Mouse (Mus musculus): ENCODE measurements around the gene Tssk4. TPM values are rescaled to one million over a fixed set of nuclear protein-coding genes. Genes with fewer than 3 reads are reported as not detected.
A peak's percentile ranks its signal among the peaks of the same experiment; 100 is the strongest.

Gene Tssk4
- total RNA-seq, 2 experiments from 2014 or later = 0.96 to 1.6 TPM

DNA sequence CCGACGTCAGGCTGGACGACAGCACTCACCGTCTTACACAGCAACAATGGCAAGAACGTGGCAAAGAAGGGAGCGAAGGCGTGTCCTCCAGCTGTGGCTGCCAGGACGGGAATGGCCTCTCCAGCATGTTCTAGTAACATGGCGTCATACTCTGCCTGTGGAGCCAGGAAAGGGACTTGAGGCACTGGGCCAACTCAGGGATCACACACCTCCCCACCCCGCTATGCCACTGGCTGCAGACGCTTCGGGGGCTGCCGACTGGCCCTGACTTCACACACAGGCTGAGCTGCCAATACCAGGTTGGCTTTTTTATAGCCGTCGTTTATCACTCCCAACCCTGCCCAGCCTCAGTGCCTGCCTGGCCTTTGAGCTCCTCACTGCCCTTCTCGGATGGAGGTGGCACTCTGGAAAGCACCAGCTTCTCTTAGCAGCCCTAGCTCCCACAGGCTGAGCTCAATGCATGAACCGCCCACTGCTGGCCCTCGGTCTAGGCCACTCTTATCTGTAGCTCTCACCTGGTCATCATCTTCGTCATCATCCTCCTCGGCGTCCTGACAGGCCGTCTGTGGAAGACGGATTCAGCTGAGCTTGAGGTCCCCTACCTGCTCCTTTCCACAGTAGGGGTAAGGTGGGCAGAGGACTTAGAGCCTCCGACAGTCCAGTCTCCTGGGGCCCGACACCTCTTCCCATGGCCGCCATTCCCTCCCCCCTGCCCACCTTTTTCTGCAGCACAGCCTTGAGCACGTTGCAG, 21.7 kb upstream of the Tssk4 start:
- Histone ChIP-seq H3K4me3 (no peak overlapping the region), H3K27ac (no peak overlapping the region)
- no peak for TF ChIP-seq CTCF (conservative IDR thresholded peaks at IDR 0.05)
- no peak for DNase-seq (ENCODE audit: low spot score in 2 of 2)

DNA sequence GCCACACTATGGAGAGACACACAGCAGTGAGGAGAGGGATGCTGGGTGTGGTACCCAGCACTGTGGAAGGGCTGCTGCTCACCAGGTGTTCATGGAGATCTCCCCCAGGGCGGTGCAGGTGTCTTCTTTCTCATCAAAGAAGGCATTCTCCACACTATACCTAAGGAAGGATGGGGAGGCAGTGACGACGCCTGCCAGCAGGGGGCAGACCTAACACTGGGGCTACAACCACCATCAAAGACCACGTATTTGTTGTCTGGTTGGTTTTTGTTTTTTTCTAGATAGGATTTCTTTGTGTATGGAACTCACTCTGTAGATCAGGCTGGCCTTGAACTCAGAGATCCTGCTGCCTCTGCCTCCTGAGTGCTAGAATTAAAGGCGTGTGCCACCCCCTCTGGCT, 20.7 kb upstream of the Tssk4 start:
- no peak overlapping the region for H3K4me3 ChIP-seq
- peak in 1 of 2 experiments; percentile 31 for DNase-seq (ENCODE audit: low spot score in 2 of 2)
- H3K27ac ChIP-seq = no peak overlapping the region
- peak; percentile 91 for TF ChIP-seq CTCF (conservative IDR thresholded peaks at IDR 0.05)

DNA sequence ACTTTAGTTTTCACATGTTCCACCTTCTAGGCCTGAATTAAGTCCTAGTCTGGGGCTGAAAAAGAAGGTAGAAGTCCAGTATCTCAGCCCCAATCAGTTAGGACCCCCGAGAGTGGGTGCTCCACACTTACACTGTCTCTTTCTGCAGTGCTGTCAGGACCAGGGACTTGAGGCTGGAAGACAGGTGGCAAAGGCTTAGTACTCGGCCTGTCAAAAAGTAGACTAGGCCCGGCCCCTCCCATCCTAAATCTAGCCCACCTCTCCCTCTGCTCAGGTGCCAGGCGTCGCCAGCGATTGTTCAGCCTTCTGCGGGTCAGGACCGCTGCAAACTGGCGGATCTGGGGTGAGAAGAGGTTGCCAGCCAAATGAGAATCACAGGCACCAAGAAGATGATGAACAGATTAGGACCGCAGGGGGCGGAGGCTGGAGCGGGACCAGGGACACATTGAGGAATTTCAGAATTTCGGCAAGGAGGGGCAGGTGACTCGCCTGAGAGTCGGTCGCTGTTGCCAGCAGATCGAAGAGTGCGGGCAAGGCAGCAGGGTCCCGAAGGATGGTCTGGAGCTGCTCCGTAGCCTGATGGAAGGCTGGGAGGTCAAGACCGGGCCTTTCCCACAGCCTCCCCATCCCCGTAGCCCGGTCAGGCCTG, 15.0 kb upstream of the Tssk4 start:
- Histone ChIP-seq H3K27ac (peak overlapping the region; percentile 88), H3K4me3 (peak overlapping the region; percentile 80)
- TF ChIP-seq CTCF (conservative IDR thresholded peaks at IDR 0.05) = no peak; the same call in 1 of the 2 replicates
- DNase-seq (ENCODE audit: low spot score in 2 of 2) = peak in 1 of 2 experiments; percentile 35

DNA sequence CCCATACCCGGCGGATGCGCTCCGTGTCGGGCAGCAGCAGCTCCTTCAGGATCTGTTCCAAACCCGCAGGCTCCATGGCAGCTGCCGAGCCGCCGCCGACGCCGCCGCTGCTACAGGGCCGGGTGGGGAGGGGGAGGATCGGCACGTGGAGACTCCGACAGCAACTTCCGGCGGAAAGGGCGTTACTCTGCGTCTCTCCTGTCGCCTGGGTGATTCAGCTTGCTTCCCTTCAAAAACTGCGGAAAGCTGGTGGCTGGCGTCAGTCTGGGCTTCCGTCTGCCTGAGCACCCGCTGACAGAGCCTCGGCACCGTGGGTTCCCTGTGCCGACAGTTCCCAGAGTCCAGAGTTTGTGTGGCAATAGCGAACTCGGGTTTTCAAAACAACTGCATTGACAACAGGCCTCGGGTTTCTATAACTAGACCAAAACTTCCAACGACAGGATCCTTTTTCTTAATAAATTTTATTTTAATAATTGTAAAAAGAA, 14.4 kb upstream of the Tssk4 start, which contains the start of gene Ipo4:
Gene Ipo4, minus strand, starts transcription at position 435 of the 485 bp plus-strand sequence.
- DNase-seq (ENCODE audit: low spot score in 2 of 2) = peak; percentile 89 to 92
- Histone ChIP-seq H3K4me3 (peak within 1 kb of the TSS; percentile 80), H3K27ac (peak within 1 kb of the TSS; percentile 88)
- TF ChIP-seq CTCF (conservative IDR thresholded peaks at IDR 0.05) = no peak

DNA sequence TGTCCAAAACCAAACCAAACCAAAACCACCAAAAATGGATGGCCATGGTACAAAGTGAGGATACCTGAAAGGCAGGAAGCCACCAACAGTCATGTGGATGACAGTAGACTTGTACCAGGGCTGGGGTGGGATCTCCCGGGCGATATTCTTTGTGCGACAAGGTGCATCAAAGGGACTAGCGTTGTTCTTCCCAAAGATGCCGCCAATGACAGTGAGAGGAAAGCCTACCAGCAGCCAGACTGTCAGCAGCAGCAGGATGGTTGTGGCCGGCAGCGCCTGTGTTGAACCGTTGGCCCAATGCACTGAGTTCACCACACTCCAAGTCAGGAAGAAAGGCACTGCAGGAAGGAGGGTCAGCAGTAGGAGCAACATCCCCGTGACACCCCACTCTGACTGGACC, 12.2 kb upstream of the Tssk4 start, which contains the start of gene Gm49378:
Gene Gm49378, minus strand, starts transcription at position 101 of the 400 bp plus-strand sequence.
- no peak within 1 kb of the TSS for H3K27ac ChIP-seq
- no peak for DNase-seq (ENCODE audit: low spot score in 2 of 2)
- H3K4me3 ChIP-seq = no peak within 1 kb of the TSS
- no peak for TF ChIP-seq CTCF (conservative IDR thresholded peaks at IDR 0.05)

DNA sequence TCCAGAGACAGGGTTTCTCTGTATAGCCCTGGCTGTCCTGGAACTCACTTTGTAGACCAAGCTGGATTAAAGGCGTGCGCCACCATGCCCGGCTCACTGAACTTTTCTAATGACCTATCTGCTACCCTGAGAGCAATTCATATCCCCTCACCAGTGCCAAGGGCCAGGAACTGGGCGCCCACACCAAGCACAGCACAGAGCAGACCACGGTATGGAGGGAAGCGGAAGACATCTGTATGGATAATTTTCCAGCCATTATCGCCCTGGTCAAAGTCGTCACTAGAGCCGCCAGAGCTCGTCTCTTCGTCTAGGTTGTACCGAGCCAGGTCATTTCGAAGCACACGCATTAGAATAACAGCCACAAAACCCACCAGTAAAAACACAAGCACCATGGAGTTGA, 9.2 kb upstream of the Tssk4 start:
- Histone ChIP-seq H3K4me3 (no peak overlapping the region), H3K27ac (no peak overlapping the region)
- no peak for DNase-seq (ENCODE audit: low spot score in 2 of 2)
- TF ChIP-seq CTCF (conservative IDR thresholded peaks at IDR 0.05) = no peak

DNA sequence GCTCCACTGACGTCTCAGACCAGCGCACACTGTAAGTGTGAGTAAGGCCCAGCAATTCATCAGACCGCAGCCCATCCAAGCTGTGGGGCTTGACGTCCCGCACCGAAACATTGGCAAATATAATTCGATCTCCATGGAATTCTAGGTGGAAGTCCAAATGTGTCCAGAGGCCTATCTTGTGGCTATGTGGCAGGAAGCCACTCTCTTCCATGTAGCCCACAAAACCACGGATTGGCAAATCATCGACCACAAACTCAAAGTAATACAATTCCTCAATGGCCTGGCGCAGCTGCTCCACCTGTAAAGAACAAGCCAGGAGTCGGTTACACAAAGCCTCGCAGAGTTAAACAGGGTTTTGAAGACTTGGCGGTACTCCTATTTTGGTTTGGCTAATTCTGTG, 8.7 kb upstream of the Tssk4 start:
- H3K4me3 ChIP-seq = no peak overlapping the region
- H3K27ac ChIP-seq = no peak overlapping the region
- no peak for TF ChIP-seq CTCF (conservative IDR thresholded peaks at IDR 0.05)
- DNase-seq (ENCODE audit: low spot score in 2 of 2) = no peak

DNA sequence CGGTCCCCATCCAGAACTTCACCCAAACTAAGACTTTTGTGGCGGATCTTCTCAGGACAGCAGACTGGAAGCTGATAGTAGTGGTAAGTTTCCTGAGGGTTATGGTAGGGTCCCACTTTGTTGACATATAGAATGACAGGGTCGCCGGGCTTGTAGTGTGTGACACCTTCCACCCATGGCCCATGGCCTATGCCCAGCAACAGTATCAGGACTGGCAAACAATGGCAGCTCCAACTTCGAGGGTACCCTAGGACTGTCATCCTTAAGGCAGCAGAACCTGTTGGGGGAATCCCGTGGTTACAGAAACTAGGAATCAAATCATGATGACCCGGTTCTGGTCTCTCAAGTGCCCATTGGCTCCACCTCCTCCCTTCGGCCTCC, 7.3 kb upstream of the Tssk4 start:
- Histone ChIP-seq H3K27ac (peak overlapping the region; percentile 100), H3K4me3 (peak overlapping the region; percentile 88)
- no peak for DNase-seq (ENCODE audit: low spot score in 2 of 2)
- TF ChIP-seq CTCF (conservative IDR thresholded peaks at IDR 0.05) = no peak

DNA sequence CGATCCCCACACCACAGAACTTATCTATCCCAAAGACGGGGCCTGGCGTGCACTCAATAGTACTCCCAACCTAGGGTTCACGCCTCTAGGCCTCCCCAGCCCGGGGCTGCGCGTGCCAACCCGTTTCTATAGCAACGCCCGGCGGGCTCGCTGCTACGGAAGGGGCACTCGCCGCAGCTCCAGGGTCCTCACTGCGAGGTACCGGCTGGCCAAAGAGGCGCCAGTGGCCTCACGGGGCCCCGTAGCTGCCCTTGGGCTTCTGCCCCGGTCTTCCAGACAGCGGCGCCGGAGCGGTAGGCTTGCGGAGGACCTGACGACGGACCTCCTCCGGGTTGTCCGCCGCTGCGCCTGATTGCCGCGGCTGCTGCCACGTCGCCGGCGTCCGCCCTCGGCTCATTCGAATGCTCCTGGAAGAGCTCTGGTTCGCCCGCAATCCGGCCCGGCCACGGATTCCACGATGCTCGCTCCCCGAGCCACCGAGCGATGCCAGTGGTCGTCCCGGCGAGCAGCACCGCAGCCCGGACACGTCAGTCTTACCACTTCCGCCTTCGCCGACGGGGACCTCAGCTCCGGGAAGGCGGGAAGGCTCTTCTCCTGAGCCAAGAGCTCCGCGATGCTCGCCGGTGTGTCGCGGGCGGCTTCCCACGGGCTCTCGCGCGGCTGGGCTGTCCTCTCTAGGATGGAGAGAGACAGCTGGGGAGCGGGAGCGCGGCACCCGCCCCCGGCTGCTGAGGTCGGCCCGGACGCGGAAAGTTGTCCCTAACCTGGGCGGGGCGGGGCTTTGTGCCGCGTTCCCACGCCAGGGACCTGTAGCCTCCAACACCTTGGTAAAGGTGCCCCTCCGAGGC, 6.7 kb upstream of the Tssk4 start, which contains the start of gene Tm9sf1:
Gene Tm9sf1, minus strand, starts transcription at position 747 of the 848 bp plus-strand sequence.
- peak; percentile 73 to 79 for DNase-seq (ENCODE audit: low spot score in 2 of 2)
- no peak for TF ChIP-seq CTCF (conservative IDR thresholded peaks at IDR 0.05)
- Histone ChIP-seq H3K4me3 (peak within 1 kb of the TSS; percentile 88), H3K27ac (peak within 1 kb of the TSS; percentile 100)

DNA sequence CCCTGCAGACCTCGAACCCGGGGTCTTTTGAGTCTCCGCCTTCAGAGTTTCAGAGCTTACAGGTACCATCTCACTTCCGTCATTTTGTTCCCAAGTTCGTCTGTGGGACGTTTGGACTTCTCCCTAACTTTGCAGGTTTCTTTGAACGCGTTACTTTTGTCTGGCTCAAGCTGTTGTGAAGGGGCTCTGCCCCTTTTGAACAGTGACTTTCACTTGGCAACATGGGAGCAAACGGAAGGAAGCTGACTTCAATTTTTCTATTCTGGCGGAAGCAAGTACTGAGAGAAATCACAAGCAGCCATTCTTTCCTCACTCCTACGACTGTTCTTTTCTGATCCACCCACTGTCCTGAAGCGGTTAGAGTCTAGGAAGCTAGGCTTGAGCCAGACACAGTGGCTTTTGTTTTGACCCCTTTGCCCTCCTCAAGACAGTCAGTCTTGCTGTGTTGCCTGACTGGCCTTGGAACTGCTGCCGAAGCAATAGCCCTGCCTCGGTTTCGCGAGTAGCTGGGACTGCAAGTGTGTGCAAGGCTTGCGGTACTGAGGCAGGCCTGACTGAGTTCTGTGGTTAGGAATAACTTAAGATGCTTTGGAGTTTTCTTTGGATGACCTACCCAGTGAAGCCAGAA, 5.6 kb upstream of the Tssk4 start:
- DNase-seq (ENCODE audit: low spot score in 2 of 2) = no peak
- H3K27ac ChIP-seq = peak overlapping the region; percentile 28; the same call in 1 of the 2 replicates
- peak overlapping the region; percentile 88 for H3K4me3 ChIP-seq
- TF ChIP-seq CTCF (conservative IDR thresholded peaks at IDR 0.05) = no peak

DNA sequence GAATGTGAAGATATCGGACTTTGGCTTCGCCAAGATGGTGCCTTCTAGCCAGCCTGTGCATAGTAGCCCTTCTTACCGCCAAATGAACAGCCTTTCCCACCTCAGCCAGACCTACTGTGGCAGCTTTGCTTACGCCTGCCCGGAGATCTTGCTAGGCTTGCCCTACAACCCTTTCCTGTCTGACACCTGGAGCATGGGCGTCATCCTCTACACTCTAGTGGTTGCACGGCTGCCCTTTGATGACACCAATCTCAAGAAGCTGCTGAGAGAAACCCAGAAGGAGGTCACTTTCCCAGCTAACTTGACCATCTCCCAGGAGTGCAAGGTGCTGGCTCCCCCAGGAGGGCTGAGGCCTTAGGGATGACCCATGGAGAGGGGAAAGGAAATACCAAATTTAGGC, 1.5 kb downstream of the Tssk4 start:
- no peak overlapping the region for H3K4me3 ChIP-seq
- peak overlapping the region; percentile 82; the same call in 1 of the 2 replicates for H3K27ac ChIP-seq
- DNase-seq (ENCODE audit: low spot score in 2 of 2) = no peak
- TF ChIP-seq CTCF (conservative IDR thresholded peaks at IDR 0.05) = no peak

DNA sequence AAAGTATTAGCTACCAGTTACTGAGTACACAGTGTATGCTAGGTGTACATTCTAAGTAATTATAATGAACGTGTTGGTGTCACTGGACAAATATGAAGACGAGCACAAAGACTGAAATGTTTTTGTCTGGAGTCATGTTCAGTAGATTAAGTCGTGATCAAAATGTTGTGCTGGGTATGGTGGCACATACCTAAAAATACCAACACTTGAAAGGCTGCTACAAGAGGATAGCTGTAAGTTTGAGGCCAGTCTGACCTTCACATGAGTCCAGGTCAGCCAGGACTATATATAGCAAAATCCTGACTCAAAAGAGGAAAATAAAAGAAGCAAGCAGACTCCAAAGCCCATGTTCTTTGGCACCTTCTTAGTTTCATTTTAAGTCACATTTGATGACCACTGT, 7.0 kb downstream of the Tssk4 start:
- DNase-seq (ENCODE audit: low spot score in 2 of 2) = no peak
- no peak overlapping the region for H3K27ac ChIP-seq
- TF ChIP-seq CTCF (conservative IDR thresholded peaks at IDR 0.05) = no peak

More for the DNA sequence above, 7.0 kb downstream of the Tssk4 start:
- H3K4me3 ChIP-seq = no peak overlapping the region
